20 mouse cellular contexts compared by ENCODE assay signal in the genomic region with DNA sequence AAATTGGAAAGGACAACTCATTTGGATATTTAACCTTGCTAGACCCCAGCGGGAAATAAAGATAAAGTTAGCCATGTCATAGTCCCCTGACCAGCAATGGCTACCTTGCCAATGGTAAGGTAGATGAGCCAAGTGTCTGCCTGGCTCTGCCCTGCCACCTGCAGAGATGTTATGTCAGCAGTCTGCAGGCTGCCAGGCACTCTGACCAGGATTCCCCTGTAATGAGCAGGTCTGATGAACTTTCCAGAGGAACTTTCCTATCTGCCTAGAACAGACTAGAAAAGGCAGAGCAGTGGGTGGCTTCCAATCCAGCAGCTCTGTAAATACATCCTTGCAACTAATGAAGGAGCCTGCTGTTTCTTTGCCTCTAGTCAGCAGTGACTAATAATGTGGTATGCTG. TPM values are rescaled to one million over a fixed set of nuclear protein-coding genes. Genes with fewer than 3 reads are reported as not detected.
DNase-seq lines count a peak whose midpoint lies in the region; ATAC-seq lines count a peak whose summit lies in the region.
"Had no signal": no experiment of that assay in that cellular context is flagged by ENCODE, and none has a peak within 500 bp of the region (broad histone marks: within the 10 kb centered on the region; RNA-seq: fewer than 3 reads in every experiment).

No protein-coding gene starts in this region.

- no peaks in the 10 kb centered on the region for H3K9me3 ChIP-seq in kidney, embryonic 16.5 days (ENCODE audit: low read length)
- H3K9me3 ChIP-seq: embryonic facial prominence, embryonic 12.5 days; heart, embryonic 13.5 days; midbrain, embryonic 10.5 days had no signal

- H3K4me3 ChIP-seq in kidney, embryonic 16.5 days (ENCODE audit: low read length) = no peak overlapping the region
- H3K4me3 ChIP-seq: embryonic facial prominence, embryonic 12.5 days; heart, embryonic 13.5 days; midbrain, embryonic 10.5 days; myocyte had no signal

- H3K9ac ChIP-seq in kidney, embryonic 16.5 days (replicated peaks; ENCODE audit: low read length) = no peak overlapping the region
- H3K9ac ChIP-seq: embryonic facial prominence, embryonic 12.5 days; heart, embryonic 13.5 days had no signal

- ATAC-seq in cerebellum, adult (ENCODE audit: insufficient number of reproducible peaks, low FRiP score, low TSS enrichment) = peak; percentile 58; the same call in 1 of the 2 replicates
- ATAC-seq in kidney, embryonic 16.5 days (ENCODE audit: low FRiP score, low TSS enrichment) = no peak
- ATAC-seq: activated CD4-positive, CD25-positive, alpha-beta regulatory T cell, adult 4 months had no signal

- no peak for DNase-seq in cerebellum, postnatal 4 days (ENCODE audit: low spot score in 2 of 2)
- DNase-seq in kidney, adult 9 months = peak; percentile 78
- DNase-seq in cerebellum, adult 9-10 months = peak; percentile 70
- DNase-seq in kidney, postnatal 14 days = peak; percentile 32
- DNase-seq in spleen, postnatal 4 days (ENCODE audit: low spot score in 2 of 2) = no peak
- DNase-seq in urinary bladder, adult 18-20 months (ENCODE audit: low spot score in 2 of 2) = no peak
- DNase-seq: adrenal gland, postnatal 36 days; liver; lung, postnatal 14 days; right cerebral cortex, adult 18-20 months; thymus, postnatal 36 days had no signal

- H3K4me2 ChIP-seq in kidney, embryonic 16.5 days (replicated peaks; ENCODE audit: low read depth, low read length) = no peak overlapping the region
- H3K4me2 ChIP-seq: embryonic facial prominence, embryonic 12.5 days; heart, embryonic 13.5 days had no signal

- H3K27ac ChIP-seq in kidney, embryonic 16.5 days (ENCODE audit: low read length) = no peak overlapping the region
- H3K27ac ChIP-seq: embryonic facial prominence, embryonic 12.5 days; heart, embryonic 13.5 days; midbrain, embryonic 10.5 days; stomach, postnatal 0 days had no signal

- no peaks in the 10 kb centered on the region for H3K27me3 ChIP-seq in kidney, embryonic 16.5 days (ENCODE audit: insufficient read depth, low read length)
- H3K27me3 ChIP-seq: CH12.LX; embryonic facial prominence, embryonic 12.5 days; heart, embryonic 13.5 days had no signal

- 91% methylated on average over 1 of the region's 1 CpGs for WGBS in kidney, embryonic 16.5 days

- H3K36me3 ChIP-seq in kidney, embryonic 16.5 days (ENCODE audit: insufficient read depth, low read length) = peaks cover 36% of the 10 kb centered on the region

- 0 out of 2 replicates have a peak, but pooled peaks cover 3% of the 10 kb centered on the region for H3K4me1 ChIP-seq in kidney, embryonic 16.5 days (ENCODE audit: insufficient read depth, low read length)
- H3K4me1 ChIP-seq: embryonic facial prominence, embryonic 12.5 days; heart, embryonic 13.5 days had no signal

RNA-seq across cellular contexts. Expression of a gene that starts 41.1 kb away (rescaled TPM):
- 4.9 and 5.2 TPM in 2 replicates for polyA plus RNA-seq in kidney, embryonic 16.5 days (2015; fragmentation: Nextera tagmentation; extraction: Ambion mirVana)

RNA-seq across cellular contexts. Expression of a gene that starts 41.3 kb away (rescaled TPM):
- 795 and 849 TPM in 2 replicates for polyA plus RNA-seq in kidney, embryonic 16.5 days (2015; fragmentation: Nextera tagmentation; extraction: Ambion mirVana)

RNA-seq across cellular contexts. Expression of a gene that starts 47.4 kb away (rescaled TPM):
- 3.1 and 4.0 TPM in 2 replicates for polyA plus RNA-seq in kidney, embryonic 16.5 days (2015; fragmentation: Nextera tagmentation; extraction: Ambion mirVana)

Comparison
In these comparisons a context has a peak if more than half of its experiments do, and no peak if none do; other contexts are left out.
1. DNase-seq: peak in kidney, adult 9 months (single experiment), cerebellum, adult 9-10 months (single experiment) and kidney, postnatal 14 days (single experiment); none in cerebellum, postnatal 4 days (0 of 2), spleen, postnatal 4 days (0 of 2) and urinary bladder, adult 18-20 months (0 of 2).